Mouse (Mus musculus): ENCODE measurements around the gene Gpr34.

Gene Gpr34

DNA sequence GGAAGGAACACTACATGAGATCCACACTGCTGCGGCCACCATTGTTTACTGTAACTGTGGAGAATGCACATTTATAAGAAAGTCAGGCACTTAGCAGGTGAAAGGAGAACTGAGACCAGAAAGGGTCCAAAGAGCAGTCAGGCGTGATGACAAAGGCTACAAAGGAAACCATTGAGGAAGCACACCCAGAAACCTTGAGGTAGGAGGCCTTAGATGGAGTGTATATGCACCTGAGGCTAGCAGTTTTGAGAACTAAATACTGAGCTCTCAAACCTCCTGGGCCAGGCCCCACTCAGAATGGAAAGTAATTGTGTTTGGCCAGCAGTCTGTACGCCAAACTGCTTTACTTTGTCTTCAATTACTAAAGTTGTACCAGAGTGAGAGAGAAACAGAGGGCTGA, 38.5 kb downstream of the Gpr34 start:
- DNase-seq (ENCODE audit: low read depth, low spot score): no peak

DNA sequence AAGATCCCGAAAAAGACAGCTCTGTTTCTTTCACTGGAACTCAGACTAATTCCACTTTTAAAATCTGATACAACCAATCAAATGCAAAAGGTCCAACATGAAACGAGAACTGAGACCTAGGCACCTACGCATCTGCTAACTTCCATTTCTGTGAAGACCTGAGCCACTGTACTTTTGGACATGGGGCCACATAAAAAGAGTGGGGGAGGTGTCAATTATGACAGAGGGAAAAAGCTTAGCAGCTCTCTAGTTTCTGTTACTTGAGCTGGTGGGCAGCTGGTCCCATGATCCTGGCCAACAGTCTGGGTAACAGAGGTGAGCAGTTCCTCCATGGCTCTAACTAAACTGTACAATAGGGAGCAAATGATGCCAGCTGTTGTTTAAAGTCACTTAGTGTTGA, 41.1 kb downstream of the Gpr34 start:
- DNase-seq (ENCODE audit: low read depth, low spot score): no peak

DNA sequence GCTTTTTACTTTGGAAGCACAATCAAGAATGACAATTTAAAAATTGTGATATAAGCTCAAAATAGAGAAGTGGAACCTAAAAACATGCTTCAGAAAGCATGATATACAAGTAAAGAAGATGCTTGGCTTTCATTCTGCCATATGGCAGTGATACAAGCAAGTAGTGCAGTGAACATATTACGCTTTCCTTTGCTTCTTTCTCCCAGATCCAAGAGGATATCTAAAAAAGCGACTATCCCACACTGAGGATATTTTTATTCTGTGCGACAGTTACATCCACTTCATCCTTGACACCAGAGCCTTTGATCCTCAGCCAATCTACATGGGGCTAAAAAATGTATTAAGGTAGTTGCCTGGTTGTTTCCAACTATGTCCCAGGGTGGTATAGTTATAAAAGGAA, 49.9 kb downstream of the Gpr34 start:
- no peak for DNase-seq (ENCODE audit: low read depth, low spot score)

DNA sequence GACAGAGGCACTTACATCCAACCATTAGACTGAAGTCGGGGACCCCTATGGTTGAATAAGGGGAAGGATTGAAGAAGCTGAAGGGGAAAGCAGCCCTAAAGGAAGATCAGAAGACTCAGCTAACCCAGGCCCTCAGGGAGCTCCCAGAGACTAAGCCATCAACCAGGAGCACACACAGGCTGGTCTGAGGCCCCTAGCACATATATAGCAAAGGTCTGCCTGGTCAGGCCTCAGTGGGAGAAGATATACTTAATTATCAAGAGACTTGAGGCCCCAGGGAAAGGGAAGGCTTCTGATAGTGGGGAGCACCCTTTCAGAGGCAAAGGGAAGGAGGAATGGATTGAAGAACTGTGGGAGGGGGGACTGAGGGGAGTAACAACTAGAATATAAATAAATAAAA, 54.7 kb downstream of the Gpr34 start:
- no peak for DNase-seq (ENCODE audit: low read depth, low spot score)

DNA sequence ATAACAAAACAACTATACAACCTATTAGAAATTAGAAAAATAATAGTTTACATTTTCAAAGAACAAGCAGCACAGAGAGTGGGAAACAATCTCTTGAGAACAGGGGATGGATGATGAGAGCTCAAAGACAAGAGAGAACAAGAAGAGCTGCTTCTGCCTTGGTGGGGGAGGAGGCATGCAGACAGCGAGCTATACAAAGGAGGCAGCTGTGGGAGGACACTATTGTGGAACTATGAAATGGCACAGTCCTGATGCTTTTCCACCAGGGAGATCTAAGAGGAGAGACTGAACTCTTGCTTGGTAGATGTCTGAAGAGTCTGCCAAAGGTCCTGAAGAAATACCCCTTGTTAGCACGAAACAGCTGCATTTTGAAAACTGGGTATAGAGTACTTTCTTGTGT, 56.5 kb downstream of the Gpr34 start:
- DNase-seq (ENCODE audit: low read depth, low spot score): no peak

Data from CD4-positive, CD25-positive, alpha-beta regulatory T cell, adult 2 months (primary cell).